Mouse (Mus musculus) midbrain, embryonic 10.5 days (tissue): ENCODE results near the gene Ran. TPM values are rescaled to one million over a fixed set of nuclear protein-coding genes. Genes with fewer than 3 reads are reported as not detected.
A peak's percentile ranks its signal among the peaks of the same experiment; 100 is the strongest.
"Not testable (repeated sequence)": the region's sequence is repeated elsewhere in the genome, so short reads cannot be mapped to it uniquely, and the experiment has no call there.

ENCODE experiments used
- DNase-seq: peaks from one replicate; pipeline ENCODE4 v3.0.0-alpha.2; 2017; ENCODE audit warnings: low spot score
- H3K27ac ChIP-seq: fragments of 300-500 bp; sonication (generic); replicated peaks from 2 replicates; pipeline ENCODE4 v1.5.1; 2016; ENCODE audit warnings: mild to moderate bottlenecking
- H3K27me3 ChIP-seq: fragments of 300-500 bp; sonication (generic); 2 replicates; pipeline ENCODE4 v1.6.1; 2016; ENCODE audit warnings: low read depth, mild to moderate bottlenecking; ENCODE audit not compliant: poor library complexity, severe bottlenecking
- H3K36me3 ChIP-seq: fragments of 300-500 bp; sonication (generic); 2 replicates; pipeline ENCODE4 v1.6.1; 2016; ENCODE audit warnings: mild to moderate bottlenecking, moderate library complexity
- H3K4me1 ChIP-seq: fragments of 300-500 bp; sonication (generic); 2 replicates; pipeline ENCODE4 v1.6.1; 2016
- H3K4me3 ChIP-seq: fragments of 300-500 bp; sonication (generic); 2 replicates; pipeline ENCODE4 v1.5.1; 2016; ENCODE audit warnings: mild to moderate bottlenecking, moderate library complexity
- H3K9me3 ChIP-seq: fragments of 300-500 bp; sonication (generic); replicated peaks from 2 replicates; pipeline ENCODE4 v1.6.1; 2016; ENCODE audit warnings: mild to moderate bottlenecking
- WGBS: fragments of 180-500 bp; shearing (Covaris S2); methylation state at CpG from one replicate; pipeline ENCODE4 v1.1.7; 2016; 5-methylcytosine and 5-hydroxymethylcytosine counted together
- polyA plus RNA-seq: library from polyadenylated mRNA; unstranded; fragments of >200 nt; fragmentation: Nextera tagmentation; extraction: Ambion mirVana; gene quantifications from 2 replicates; pipeline ENCODE4 v1.2.1, GENCODE M21; 2016

The Ran gene
- polyA plus RNA-seq: 965 and 1,091 TPM in 2 replicates

- Histone ChIP-seq H3K4me1 (peaks cover 25% of the 10 kb centered on the region), H3K27me3 (no peaks in the 10 kb centered on the region), H3K27ac (peak within 1 kb of the TSS; percentile 100), H3K4me3 (peak within 1 kb of the TSS; percentile 94), H3K36me3 (peaks cover 37% of the 10 kb centered on the region), H3K9me3 (no peaks in the 10 kb centered on the region)
- DNase-seq: peak; percentile 94
- WGBS: under 1% methylated on average over 92 of the region's 102 CpGs
These were observed at the start of gene Ran for GRCm38 (mm10) chr5:129019497-129020299. Ran (plus strand) TSS chr5:129020069.

GRCm38 (mm10) chr5:128970878-128971277, 49.0 kb upstream of the Ran start:
- DNase-seq: no peak
- Histone ChIP-seq H3K9me3 (peaks cover 6% of the 10 kb centered on the region; the same call in 1 of the 2 replicates), H3K27ac (0 out of 2 replicates have a peak overlapping the region, but pooled peaks have one; percentile 46), H3K27me3 (no peaks in the 10 kb centered on the region), H3K36me3 (no peaks in the 10 kb centered on the region), H3K4me1 (peaks cover 17% of the 10 kb centered on the region), H3K4me3 (peak overlapping the region; percentile 24; the same call in 1 of the 2 replicates)
- WGBS: 74% methylated on average over 10 of the region's 10 CpGs

GRCm38 (mm10) chr5:128971298-128971697, 48.6 kb upstream of the Ran start:
- H3K4me1 ChIP-seq: peaks cover 21% of the 10 kb centered on the region
- 19% methylated on average over 14 of the region's 14 CpGs for WGBS
- DNase-seq: peak; percentile 82
- H3K27ac ChIP-seq: 0 out of 2 replicates have a peak overlapping the region, but pooled peaks have one; percentile 46
- peaks cover 6% of the 10 kb centered on the region; the same call in 1 of the 2 replicates for H3K9me3 ChIP-seq
- H3K4me3 ChIP-seq: peak overlapping the region; percentile 24; the same call in 1 of the 2 replicates
- H3K36me3 ChIP-seq: no peaks in the 10 kb centered on the region
- H3K27me3 ChIP-seq: no peaks in the 10 kb centered on the region

GRCm38 (mm10) chr5:128976266-128976665, 43.6 kb upstream of the Ran start:
- H3K36me3 ChIP-seq: no peaks in the 10 kb centered on the region
- H3K9me3 ChIP-seq: 0 out of 2 replicates have a peak, but pooled peaks cover 4% of the 10 kb centered on the region
- H3K27ac ChIP-seq: no peak overlapping the region; the same call in 1 of the 2 replicates
- no peak overlapping the region for H3K4me3 ChIP-seq
- H3K27me3 ChIP-seq: no peaks in the 10 kb centered on the region
- peaks cover 23% of the 10 kb centered on the region for H3K4me1 ChIP-seq
- WGBS: 16% methylated on average over 4 of the region's 4 CpGs
- peak; percentile 79 for DNase-seq

GRCm38 (mm10) chr5:128977466-128977865, 42.4 kb upstream of the Ran start:
- not testable (repeated sequence) for H3K9me3 ChIP-seq, H3K27ac ChIP-seq, H3K27me3 ChIP-seq, H3K36me3 ChIP-seq, H3K4me3 ChIP-seq, DNase-seq
- peaks cover 22% of the 10 kb centered on the region for H3K4me1 ChIP-seq
- WGBS: 86% methylated on average over 1 of the region's 1 CpGs

GRCm38 (mm10) chr5:128978957-128979356, 40.9 kb upstream of the Ran start:
- no peak for DNase-seq
- H3K27me3 ChIP-seq: no peaks in the 10 kb centered on the region
- H3K9me3 ChIP-seq: 0 out of 2 replicates have a peak, but pooled peaks cover 4% of the 10 kb centered on the region
- no peak overlapping the region for H3K27ac ChIP-seq
- no peak overlapping the region for H3K4me3 ChIP-seq
- WGBS: 96% methylated on average over 7 of the region's 7 CpGs
- peaks cover 22% of the 10 kb centered on the region for H3K4me1 ChIP-seq
- no peaks in the 10 kb centered on the region for H3K36me3 ChIP-seq

GRCm38 (mm10) chr5:128980857-128981256, 39.0 kb upstream of the Ran start:
- 0 out of 2 replicates have a peak, but pooled peaks cover 4% of the 10 kb centered on the region for H3K9me3 ChIP-seq
- no peak overlapping the region for H3K4me3 ChIP-seq
- peaks cover 13% of the 10 kb centered on the region for H3K36me3 ChIP-seq
- H3K4me1 ChIP-seq: peaks cover 9% of the 10 kb centered on the region
- DNase-seq: no peak
- 71% methylated on average over 7 of the region's 7 CpGs for WGBS
- H3K27me3 ChIP-seq: no peaks in the 10 kb centered on the region
- no peak overlapping the region for H3K27ac ChIP-seq

- Histone ChIP-seq H3K4me1 (peaks cover 2% of the 10 kb centered on the region; the same call in 1 of the 2 replicates), H3K4me3 (no peak overlapping the region), H3K36me3 (peaks cover 21% of the 10 kb centered on the region), H3K9me3 (0 out of 2 replicates have a peak, but pooled peaks cover 4% of the 10 kb centered on the region), H3K27me3 (no peaks in the 10 kb centered on the region), H3K27ac (no peak overlapping the region)
- DNase-seq: peak; percentile 74
- 32% methylated on average over 12 of the region's 12 CpGs for WGBS
These were observed 38.3 kb upstream of the Ran start for GRCm38 (mm10) chr5:128981607-128982006.

- H3K9me3 ChIP-seq: 0 out of 2 replicates have a peak, but pooled peaks cover 3% of the 10 kb centered on the region
- DNase-seq: no peak
These were observed 35.3 kb upstream of the Ran start for GRCm38 (mm10) chr5:128984536-128984935.

GRCm38 (mm10) chr5:128985946-128986345, 33.9 kb upstream of the Ran start:
- Histone ChIP-seq H3K9me3 (no peaks in the 10 kb centered on the region), H3K4me1 (no peaks in the 10 kb centered on the region), H3K27me3 (no peaks in the 10 kb centered on the region), H3K36me3 (peaks cover 40% of the 10 kb centered on the region), H3K4me3 (no peak overlapping the region), H3K27ac (no peak overlapping the region)
- DNase-seq: no peak
- 91% methylated on average over 13 of the region's 13 CpGs for WGBS

More at GRCm38 (mm10) chr5:128984536-128984935, 35.3 kb upstream of the Ran start:
- Histone ChIP-seq H3K27ac (no peak overlapping the region), H3K27me3 (no peaks in the 10 kb centered on the region), H3K36me3 (peaks cover 28% of the 10 kb centered on the region), H3K4me3 (no peak overlapping the region), H3K4me1 (no peaks in the 10 kb centered on the region)
- WGBS: 87% methylated on average over 6 of the region's 6 CpGs

- H3K4me1 ChIP-seq: no peaks in the 10 kb centered on the region
- H3K27me3 ChIP-seq: no peaks in the 10 kb centered on the region
- WGBS: 89% methylated on average over 19 of the region's 19 CpGs
- no peaks in the 10 kb centered on the region for H3K9me3 ChIP-seq
- H3K27ac ChIP-seq: no peak overlapping the region
- DNase-seq: no peak
- peaks cover 54% of the 10 kb centered on the region for H3K36me3 ChIP-seq
- no peak overlapping the region for H3K4me3 ChIP-seq
These were observed 32.5 kb upstream of the Ran start for GRCm38 (mm10) chr5:128987141-128987954.

GRCm38 (mm10) chr5:129000706-129001468, 19.0 kb upstream of the Ran start:
- no peaks in the 10 kb centered on the region for H3K27me3 ChIP-seq
- peaks cover 32% of the 10 kb centered on the region for H3K4me1 ChIP-seq
- 45% methylated on average over 8 of the region's 8 CpGs for WGBS
- DNase-seq: no peak
- peaks cover 30% of the 10 kb centered on the region for H3K36me3 ChIP-seq
- H3K27ac ChIP-seq: peak overlapping the region; percentile 38; the same call in 1 of the 2 replicates
- H3K9me3 ChIP-seq: no peaks in the 10 kb centered on the region
- H3K4me3 ChIP-seq: no peak overlapping the region
